Mouse (Mus musculus) CH12.LX (cell line): ENCODE results near the gene Zbtb38.

Source experiments
- CTCF ChIP-seq, 2 experiments: IDR thresholded peaks in 1 of 2; conservative IDR thresholded peaks in 1 of 2; 2 replicates each; pipeline ENCODE4 v1.5.1; 2011 to 2012; ENCODE audit warnings: low read depth in 2 of 2, low read length in 2 of 2, improper control_type of control experiment in 1 of 2, inconsistent platforms in 1 of 2, mild to moderate bottlenecking in 1 of 2, moderate library complexity in 1 of 2
- ELF1 ChIP-seq: IDR thresholded peaks from 2 replicates; pipeline ENCODE4 v1.6.1; 2014; ENCODE audit warnings: low read depth, mild to moderate bottlenecking, inconsistent platforms, low read length, improper control_type of control experiment
- EP300 ChIP-seq: IDR thresholded peaks from 2 replicates; pipeline ENCODE4 v1.6.1; 2011; ENCODE audit warnings: low read length, improper control_type of control experiment
- POLR2A ChIP-seq: IDR thresholded peaks from 2 replicates; pipeline ENCODE4 v1.6.1; 2011; ENCODE audit warnings: low read depth, mild to moderate bottlenecking, improper control_type of control experiment, low read length
- ZMIZ1 ChIP-seq: IDR thresholded peaks from 2 replicates; pipeline ENCODE4 v1.6.1; 2012; ENCODE audit warnings: low read depth, mild to moderate bottlenecking, inconsistent platforms, low read length, improper control_type of control experiment

GRCm38 (mm10) chr9:96649924-96650323 lies 102.7 kb downstream of the Zbtb38 start:
- TF ChIP-seq ELF1 (no peak), CTCF (conservative IDR thresholded peaks at IDR 0.05 in 1 of 2, IDR thresholded peaks at IDR 0.05 in 1 of 2; ENCODE audit: low read depth in 2 of 2, low read length in 2 of 2) (no peak), ZMIZ1 (no peak), EP300 (no peak), POLR2A (no peak)
